Mouse (Mus musculus) lung, postnatal 36 days (tissue): Measurements from ENCODE around the gene Espn.

Experiments used
- DNase-seq: peaks from one replicate; pipeline ENCODE4 v3.0.0; 2022; ENCODE audit warnings: mixed read lengths

Gene Espn

DNA sequence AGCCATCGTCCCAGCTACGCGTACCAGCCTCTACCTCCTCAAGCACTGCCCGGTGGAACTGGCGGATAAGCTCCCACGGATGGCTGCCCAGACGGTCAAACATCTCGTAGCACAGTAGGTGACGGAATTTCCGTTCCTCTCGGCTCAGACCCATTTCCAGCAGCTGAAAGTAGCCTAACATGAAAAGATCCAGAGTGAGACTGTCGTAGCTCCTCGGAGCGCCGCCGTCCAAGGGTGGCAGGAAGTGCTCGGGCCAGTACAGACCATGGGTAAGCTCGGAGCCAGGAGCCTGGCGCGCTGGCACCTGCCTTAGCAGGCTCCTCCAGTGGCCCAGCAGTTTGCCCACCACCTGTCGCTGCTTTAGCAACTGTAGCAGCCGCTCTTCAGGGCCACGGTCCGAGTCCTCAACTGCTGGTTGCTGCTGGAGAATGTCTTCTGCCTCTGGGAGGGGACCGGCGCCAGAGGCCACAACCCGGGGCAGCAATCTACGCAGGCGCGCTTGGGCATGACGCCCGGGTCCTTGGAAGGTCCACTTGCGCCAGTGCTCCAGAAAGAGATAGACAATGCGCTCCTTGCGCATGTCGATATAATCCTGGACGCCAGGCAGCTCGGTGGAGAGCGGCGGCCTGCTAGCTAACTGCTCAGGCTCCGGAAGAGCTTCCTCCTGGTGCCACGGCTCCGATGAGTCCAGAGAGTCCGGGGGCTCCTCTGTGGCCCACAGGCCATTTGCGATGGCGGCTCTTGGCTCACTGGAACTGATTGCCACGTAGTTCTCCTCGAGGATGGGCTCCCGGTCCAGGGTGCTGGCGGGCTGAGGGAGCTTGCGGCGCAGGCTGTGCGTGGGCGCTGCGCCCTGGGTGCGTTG is 26.8 kb downstream of the Espn start:
- peak; percentile 51 for DNase-seq

GRCm38 (mm10) chr4:152124361-152124961 is 27.7 kb downstream of the Espn start:
- DNase-seq, result no peak

GRCm38 (mm10) chr4:152121183-152121505 is 31.0 kb downstream of the Espn start:
- no peak for DNase-seq

GRCm38 (mm10) chr4:152120311-152121182 is 31.6 kb downstream of the Espn start:
- DNase-seq, result no peak

DNA sequence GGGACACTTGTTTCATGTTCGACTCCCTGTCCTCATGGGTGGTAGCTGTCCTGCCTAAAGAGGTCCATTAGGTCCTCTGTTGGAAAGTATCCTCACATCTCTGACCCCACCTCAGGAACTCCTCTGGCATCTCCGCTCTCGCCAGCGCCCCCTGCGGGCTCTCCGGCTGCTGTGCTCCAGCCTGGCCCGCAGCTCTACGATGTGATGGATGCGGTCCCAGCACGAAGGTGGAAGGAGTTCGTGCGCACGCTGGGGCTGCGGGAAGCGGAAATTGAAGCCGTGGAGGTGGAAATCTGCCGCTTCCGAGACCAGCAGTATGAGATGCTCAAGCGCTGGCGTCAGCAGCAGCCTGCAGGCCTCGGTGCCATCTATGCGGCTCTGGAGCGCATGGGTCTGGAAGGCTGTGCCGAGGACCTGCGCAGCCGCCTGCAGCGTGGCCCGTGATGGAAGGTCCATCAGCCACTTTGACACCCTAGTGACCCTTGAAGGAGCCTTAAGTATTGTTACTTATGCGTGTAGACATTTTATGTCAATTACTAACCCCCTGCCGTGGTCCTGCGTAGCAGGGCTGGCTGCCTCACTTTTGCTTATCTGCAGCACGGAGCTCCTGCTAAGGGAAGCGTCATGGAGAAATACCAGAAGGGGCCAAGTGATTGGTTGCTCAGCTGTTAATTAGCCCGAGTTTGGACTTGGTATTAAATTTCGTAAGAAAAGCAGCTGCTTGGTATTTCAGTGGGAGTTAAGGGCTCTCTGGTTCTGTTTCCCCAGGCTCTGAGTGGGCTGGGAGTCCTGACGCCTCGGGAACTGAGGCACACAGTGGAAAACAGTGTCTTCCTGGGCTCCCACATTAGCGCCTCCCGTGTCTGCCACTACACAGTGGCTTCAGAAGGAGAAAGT is 32.5 kb downstream of the Espn start:
- DNase-seq, result peak; percentile 52

DNA sequence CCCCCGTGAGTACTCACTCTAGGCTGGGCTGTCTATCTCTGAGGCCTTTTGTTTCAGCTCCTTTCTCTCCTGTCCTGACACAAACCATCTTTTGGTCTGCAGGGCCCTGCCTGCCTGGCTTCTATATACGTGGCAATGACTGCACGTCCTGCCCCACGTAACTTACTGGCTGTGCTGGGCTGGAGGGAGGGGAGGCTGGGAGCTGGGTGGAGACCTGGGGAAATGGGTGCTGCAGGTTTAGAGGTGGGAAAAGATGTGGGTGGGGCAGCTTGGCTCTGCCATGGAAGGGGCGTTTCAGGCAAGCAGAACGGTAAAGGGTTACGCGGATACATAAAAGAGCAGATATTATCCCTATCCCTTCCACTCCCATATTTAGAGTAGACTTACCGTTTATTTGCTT is 34.6 kb downstream of the Espn start:
- no peak for DNase-seq

DNA sequence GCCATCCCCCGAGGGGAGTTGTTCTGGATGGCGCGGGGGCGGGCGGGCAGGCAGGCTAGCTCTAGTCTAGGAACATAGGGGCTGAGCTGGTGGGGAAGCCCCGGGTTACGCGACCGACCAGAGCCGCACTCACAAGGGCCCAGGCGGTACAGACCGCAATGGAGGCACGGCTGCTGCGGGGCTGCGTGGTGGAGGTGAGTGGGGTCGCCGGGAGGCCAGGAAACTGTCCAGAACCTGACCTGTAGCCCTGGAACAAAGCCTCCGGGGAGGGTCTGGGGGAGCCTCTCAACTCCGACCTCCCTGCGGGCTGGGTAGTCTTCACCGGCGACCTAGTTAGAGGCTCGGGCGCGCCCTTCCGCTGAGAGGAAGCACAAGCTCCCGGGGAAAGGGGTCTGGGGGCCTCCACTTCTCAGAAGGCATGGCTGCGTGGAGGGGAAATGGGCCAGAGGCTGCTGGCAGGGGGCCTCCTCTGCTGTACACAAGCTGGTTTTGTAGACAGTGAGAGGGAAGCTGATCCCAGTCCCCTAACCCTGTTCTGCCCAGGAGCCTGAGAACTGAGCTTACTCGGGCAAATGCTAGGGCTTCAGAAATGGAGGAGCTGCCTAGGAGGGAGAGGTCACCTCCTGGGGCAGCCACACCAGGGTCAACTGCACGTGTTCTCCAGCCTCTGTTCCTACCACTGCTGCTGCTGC is 36.1 kb downstream of the Espn start, which contains the start of gene Tnfrsf25:
Tnfrsf25 (plus strand) TSS at position 14 of the 692 bp plus-strand sequence.
- no peak for DNase-seq

DNA sequence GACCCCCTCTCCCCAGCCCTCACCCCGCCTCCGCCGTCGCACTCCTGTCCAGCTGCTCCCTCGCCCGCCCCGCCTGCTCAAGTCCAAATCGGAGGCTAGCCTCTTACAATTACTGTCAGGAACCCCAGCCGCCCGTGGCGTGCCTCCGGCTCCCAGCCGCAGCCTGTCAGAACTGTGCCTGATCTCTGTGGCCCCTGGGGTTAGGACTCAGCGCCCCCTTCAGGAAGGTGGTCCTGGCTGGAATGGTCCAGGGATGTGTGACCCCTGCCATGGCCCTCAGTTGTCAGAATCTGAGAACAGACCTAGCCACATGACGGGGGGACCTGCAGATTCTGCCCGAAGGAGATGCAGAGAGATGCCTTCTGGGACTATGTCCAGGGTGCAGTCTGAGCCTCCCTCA is 38.1 kb downstream of the Espn start:
- no peak for DNase-seq

GRCm38 (mm10) chr4:152112329-152112728 is 39.8 kb downstream of the Espn start:
- DNase-seq, result no peak

DNA sequence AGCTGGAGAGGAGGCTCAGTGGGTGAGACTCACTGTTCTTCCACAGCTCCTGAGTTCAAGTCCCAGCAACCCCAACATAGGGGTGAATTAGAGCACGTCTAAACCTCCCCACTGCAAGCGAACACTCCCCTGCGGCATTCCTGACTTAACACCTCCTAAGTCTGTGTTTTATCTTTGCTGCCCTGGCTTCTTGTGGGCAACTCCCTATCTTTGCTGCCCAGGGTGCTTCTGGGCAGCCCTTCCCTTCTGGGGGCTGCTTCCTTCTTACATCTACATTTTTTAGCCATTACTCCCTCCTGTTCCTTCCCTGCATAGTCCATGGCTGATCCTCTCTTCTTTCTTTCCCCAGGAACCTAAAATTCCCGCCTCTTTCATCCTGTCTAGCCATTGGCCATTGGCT is 41.5 kb downstream of the Espn start:
- no peak for DNase-seq

GRCm38 (mm10) chr4:152109509-152109908 is 42.7 kb downstream of the Espn start:
- no peak for DNase-seq

GRCm38 (mm10) chr4:152108673-152109072 is 43.5 kb downstream of the Espn start:
- no peak for DNase-seq

DNA sequence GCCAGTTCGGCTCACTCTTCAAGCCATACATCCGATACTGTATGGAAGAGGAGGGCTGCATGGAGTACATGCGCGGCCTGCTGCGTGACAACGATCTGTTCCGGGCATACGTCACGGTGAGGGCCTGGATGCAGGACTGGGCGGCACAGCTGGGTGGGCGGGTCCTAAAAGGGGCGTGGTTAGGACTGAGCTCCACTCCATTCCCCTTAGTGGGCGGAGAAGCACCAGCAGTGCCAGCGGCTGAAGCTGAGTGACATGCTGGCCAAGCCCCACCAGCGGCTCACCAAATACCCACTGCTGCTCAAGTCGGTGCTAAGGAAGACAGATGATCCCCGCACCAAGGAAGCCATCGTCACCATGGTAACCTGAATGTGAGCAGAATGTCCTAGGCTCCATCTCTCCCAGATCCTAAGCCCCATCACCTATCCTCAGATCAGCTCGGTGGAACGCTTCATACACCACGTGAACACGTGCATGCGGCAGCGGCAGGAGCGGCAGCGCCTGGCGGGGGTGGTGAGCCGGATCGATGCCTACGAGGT is 44.1 kb downstream of the Espn start:
- DNase-seq, result peak; percentile 87

DNA sequence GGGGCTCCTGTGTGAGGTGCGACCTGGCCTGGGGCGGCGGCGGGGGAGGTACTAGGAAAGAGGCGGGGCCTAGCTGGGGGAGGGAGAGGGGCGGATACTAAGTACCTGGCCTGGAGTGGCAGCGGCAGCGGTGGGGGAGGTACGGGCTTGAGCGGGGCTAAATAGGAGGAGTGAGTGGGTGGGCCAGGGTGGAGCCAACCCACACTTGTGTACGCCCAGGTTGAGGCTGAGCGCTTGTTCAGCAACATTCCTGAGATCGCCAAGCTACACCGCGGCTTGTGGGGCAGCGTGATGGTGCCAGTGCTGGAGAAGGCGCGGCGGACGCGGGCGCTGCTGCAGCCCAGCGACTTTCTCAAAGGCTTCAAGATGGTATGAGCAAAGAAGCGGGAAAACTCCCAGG is 44.7 kb downstream of the Espn start:
- peak; percentile 90 for DNase-seq

GRCm38 (mm10) chr4:152106746-152107145 is 45.4 kb downstream of the Espn start:
- DNase-seq, result no peak

GRCm38 (mm10) chr4:152103025-152103424 is 49.1 kb downstream of the Espn start:
- DNase-seq, result peak; percentile 89

DNA sequence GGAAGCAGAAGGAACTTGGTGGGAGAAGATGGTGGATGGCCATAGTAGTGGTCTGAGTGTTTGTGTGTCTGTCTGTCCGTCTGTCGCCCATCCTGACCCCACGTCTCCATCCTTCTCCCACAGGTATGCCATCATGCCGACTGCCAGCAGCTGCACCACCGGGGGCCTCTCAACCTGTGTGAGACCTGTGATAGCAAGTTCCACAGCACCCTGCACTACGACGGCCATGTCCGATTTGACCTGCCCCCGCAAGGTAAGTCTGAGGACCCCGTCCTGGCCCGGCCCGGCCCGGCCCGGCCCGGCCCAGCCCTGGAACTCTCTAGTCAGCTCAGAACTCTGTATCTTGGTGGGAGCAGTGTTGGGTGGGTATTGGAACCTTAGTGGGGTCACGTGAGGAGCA is 50.2 kb downstream of the Espn start:
- no peak for DNase-seq

GRCm38 (mm10) chr4:152101081-152101653 is 51.0 kb downstream of the Espn start:
- peak; percentile 44 for DNase-seq

GRCm38 (mm10) chr4:152100541-152100940 is 51.6 kb downstream of the Espn start:
- DNase-seq, result no peak

- DNase-seq, result peak; percentile 70
Measured at GRCm38 (mm10) chr4:152097911-152098799, 54.0 kb downstream of the Espn start.
